Mouse (Mus musculus) forebrain, embryonic 10.5 days (tissue): ENCODE measurements around the gene Scaper. TPM values are rescaled to one million over a fixed set of nuclear protein-coding genes. Genes with fewer than 3 reads are reported as not detected.
A peak's percentile ranks its signal among the peaks of the same experiment; 100 is the strongest.

ENCODE experiments used
- DNase-seq: peaks from one replicate; pipeline ENCODE4 v3.0.0-alpha.2; 2017; ENCODE audit warnings: low spot score; ENCODE audit errors: extremely low spot score
- H3K27ac ChIP-seq: fragments of 300-500 bp; sonication (generic); 2 replicates; pipeline ENCODE4 v1.5.1; 2016; ENCODE audit warnings: mild to moderate bottlenecking
- H3K27me3 ChIP-seq: fragments of 300-500 bp; sonication (generic); 2 replicates; pipeline ENCODE4 v1.6.1; 2016; ENCODE audit warnings: mild to moderate bottlenecking; ENCODE audit not compliant: poor library complexity, severe bottlenecking
- H3K36me3 ChIP-seq: fragments of 300-500 bp; sonication (generic); replicated peaks from 2 replicates; pipeline ENCODE4 v1.6.1; 2016; ENCODE audit warnings: mild to moderate bottlenecking, moderate library complexity
- H3K4me1 ChIP-seq: fragments of 300-500 bp; sonication (generic); 2 replicates; pipeline ENCODE4 v1.6.1; 2016
- H3K4me3 ChIP-seq: fragments of 300-500 bp; sonication (generic); 2 replicates; pipeline ENCODE4 v1.5.1; 2016; ENCODE audit warnings: mild to moderate bottlenecking, moderate library complexity
- H3K9me3 ChIP-seq: fragments of 300-500 bp; sonication (generic); 2 replicates; pipeline ENCODE4 v1.6.1; 2016; ENCODE audit warnings: mild to moderate bottlenecking, moderate library complexity
- WGBS: fragments of 180-500 bp; shearing (Covaris S2); methylation state at CpG from one replicate; pipeline ENCODE4 v1.1.7; 2016; 5-methylcytosine and 5-hydroxymethylcytosine counted together
- polyA plus RNA-seq: library from polyadenylated mRNA; unstranded; fragments of >200 nt; fragmentation: Nextera tagmentation; extraction: Ambion mirVana; gene quantifications from 2 replicates; pipeline ENCODE4 v1.2.1, GENCODE M21; 2016

Scaper gene
- polyA plus RNA-seq, 1 experiment from 2014 or later, result 6.1 TPM

DNA sequence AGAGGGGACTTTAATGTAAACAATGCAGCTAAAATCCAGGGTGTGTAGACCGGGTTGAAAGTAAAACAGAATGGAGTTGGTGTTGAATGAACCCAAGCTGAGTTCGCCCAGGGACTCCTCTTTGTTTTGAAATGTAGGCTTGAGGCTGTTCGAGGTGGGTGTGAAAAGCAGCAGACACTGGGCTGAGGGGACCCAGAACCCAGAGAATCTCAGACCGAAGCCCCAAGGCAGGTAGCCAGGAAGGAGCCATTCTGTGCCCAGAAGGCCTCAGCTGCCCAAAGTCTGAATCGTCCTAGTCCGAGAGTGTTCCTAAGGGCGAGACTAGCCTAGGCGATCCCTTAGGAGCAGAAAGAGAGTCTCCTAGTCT, 394.6 kb downstream of the Scaper start:
- no peak overlapping the region for H3K27ac ChIP-seq
- peaks cover 71% of the 10 kb centered on the region for H3K4me1 ChIP-seq
- DNase-seq, result peak; percentile 55
- peak overlapping the region; percentile 33; the same call in 1 of the 2 replicates for H3K4me3 ChIP-seq
- no peaks in the 10 kb centered on the region for H3K36me3 ChIP-seq
- WGBS, result 2% methylated on average over 8 of the region's 8 CpGs
- H3K9me3 ChIP-seq, result peaks cover 3% of the 10 kb centered on the region; the same call in 1 of the 2 replicates
- H3K27me3 ChIP-seq, result peaks cover 100% of the 10 kb centered on the region

DNA sequence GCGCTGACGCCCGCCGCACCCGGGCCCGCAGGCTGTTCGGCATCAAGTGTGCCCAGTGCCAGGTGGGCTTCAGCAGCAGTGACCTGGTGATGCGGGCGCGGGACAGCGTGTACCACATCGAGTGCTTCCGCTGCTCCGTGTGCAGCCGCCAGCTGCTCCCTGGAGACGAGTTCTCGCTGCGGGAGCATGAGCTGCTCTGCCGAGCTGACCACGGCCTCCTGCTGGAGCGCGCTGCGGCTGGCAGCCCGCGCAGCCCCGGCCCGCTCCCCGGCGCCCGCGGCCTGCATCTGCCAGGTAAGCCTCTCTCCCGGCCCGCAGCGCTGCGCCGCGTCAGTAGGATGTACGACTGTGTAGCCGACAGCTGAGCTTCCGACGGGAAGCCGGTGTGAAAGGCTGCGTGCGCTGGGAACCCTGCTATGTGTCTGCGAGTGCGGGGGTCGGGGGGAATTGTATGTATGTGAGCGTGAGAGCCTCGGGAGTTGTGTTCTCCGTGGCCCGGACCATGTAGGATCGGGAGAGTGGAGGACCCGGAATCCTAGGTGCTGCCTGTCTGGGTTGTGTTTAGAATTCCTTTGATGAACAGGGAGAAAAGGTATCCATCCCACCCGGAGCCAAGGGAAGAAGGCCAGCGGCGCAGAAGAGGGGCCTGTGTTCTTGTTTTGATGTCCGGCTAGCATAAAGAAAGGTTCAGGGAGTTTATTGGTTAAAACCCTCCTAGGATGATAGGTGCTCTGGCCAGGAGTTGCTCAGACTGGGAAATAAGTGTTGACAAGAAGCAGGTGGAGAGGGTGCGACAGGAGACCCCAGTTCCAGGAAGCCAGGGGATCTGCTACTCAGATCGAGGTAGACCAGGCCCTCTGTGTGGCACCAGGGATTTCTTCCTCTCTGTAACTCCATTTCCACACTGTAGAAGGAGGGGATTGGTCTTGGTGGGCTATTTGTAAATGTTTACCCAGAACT, 395.3 kb downstream of the Scaper start:
- no peaks in the 10 kb centered on the region for H3K36me3 ChIP-seq
- 0 out of 2 replicates have a peak overlapping the region, but pooled peaks have one; percentile 20 for H3K27ac ChIP-seq
- peak; percentile 47 for DNase-seq

DNA sequence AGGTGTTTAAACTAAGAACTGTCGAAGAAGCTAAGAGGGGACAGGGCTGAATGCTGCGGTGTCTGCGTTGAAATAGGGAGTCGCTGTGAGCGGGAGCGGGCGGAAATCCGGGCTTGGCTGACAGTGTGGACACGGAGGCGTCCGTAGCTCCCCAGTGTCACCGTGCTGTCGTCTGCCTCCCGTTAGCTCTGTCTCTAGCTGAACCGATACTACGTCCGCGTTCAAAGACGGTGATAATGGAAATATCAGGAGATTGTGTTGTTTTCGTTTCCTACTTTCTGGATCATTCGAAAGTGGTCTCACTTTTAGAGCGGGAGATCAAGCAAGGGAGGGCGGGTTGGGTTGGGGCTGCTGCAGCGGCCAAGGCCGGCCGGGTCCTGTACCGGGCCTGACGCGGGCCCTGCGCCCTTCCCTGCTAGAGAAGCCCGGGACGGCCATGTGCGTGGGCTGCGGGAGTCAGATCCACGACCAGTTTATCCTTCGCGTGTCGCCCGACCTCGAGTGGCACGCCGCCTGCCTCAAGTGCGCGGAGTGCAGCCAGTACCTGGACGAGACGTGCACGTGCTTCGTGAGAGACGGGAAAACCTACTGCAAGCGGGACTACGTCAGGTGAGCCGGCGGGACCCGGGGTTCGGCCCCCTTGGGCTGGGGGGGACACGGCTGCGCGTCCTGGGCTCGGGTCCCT, 396.1 kb downstream of the Scaper start:
- under 1% methylated on average over 59 of the region's 59 CpGs for WGBS
- Histone ChIP-seq H3K27ac (0 out of 2 replicates have a peak overlapping the region, but pooled peaks have one; percentile 20), H3K4me1 (peaks cover 69% of the 10 kb centered on the region)

More for the DNA sequence above, 395.3 kb downstream of the Scaper start:
- Histone ChIP-seq H3K4me1 (peaks cover 71% of the 10 kb centered on the region), H3K27me3 (peaks cover 100% of the 10 kb centered on the region), H3K4me3 (peak overlapping the region; percentile 54), H3K9me3 (peaks cover 3% of the 10 kb centered on the region; the same call in 1 of the 2 replicates)
- WGBS, result 1% methylated on average over 59 of the region's 59 CpGs

DNA sequence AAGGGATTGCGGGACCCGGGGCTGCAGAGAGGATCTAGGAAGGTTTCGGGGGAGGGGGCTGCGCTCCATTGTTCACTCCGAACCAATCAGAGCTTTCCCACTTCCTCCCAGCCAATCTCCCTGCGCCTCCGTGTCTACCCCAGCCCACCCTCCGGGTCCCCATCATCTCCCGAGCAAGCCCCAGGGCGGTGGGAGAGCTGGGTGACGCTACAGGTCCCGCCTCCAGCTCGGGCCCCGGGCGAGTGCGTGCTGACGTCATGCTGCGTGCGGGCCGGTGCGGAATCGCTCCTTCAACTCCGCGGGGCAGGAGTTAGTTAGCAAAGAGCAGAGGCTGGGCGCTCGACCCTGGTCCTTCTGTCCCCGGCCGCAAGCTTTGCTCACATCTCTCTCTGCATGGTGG, 397.0 kb downstream of the Scaper start:
- Histone ChIP-seq H3K9me3 (no peaks in the 10 kb centered on the region; the same call in 1 of the 2 replicates), H3K27me3 (peaks cover 100% of the 10 kb centered on the region), H3K36me3 (no peaks in the 10 kb centered on the region), H3K27ac (no peak overlapping the region), H3K4me1 (peaks cover 60% of the 10 kb centered on the region), H3K4me3 (peak overlapping the region; percentile 54)
- DNase-seq, result peak; percentile 91
- under 1% methylated on average over 28 of the region's 28 CpGs for WGBS

More for the DNA sequence above, 396.1 kb downstream of the Scaper start:
- DNase-seq, result peak; percentile 43
- Histone ChIP-seq H3K9me3 (peaks cover 3% of the 10 kb centered on the region; the same call in 1 of the 2 replicates), H3K27me3 (peaks cover 100% of the 10 kb centered on the region), H3K4me3 (peak overlapping the region; percentile 54), H3K36me3 (no peaks in the 10 kb centered on the region)

DNA sequence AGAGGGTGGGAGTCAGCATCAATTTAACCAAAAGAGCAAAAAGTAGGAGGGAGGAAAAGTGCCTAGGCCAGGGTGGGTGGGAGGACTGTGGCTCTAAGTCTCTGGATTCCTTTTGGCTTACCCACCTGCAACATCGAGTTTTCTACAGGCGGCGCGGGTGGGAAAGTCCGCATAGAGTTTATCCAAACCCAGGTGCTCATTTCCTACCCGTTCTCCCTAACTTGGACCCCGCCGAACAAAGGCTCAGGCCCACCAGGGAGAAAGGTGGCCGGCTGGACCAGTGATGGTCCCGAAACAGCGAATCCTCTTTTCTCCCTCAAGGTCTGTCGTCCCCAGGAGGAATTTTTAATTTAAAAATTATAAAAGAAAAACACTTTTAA, 397.5 kb downstream of the Scaper start:
- Histone ChIP-seq H3K27ac (no peak overlapping the region), H3K9me3 (no peaks in the 10 kb centered on the region), H3K36me3 (no peaks in the 10 kb centered on the region), H3K4me1 (peaks cover 56% of the 10 kb centered on the region), H3K27me3 (peaks cover 96% of the 10 kb centered on the region), H3K4me3 (peak overlapping the region; percentile 54)
- no peak for DNase-seq
- WGBS, result 0% methylated on average over 12 of the region's 12 CpGs

DNA sequence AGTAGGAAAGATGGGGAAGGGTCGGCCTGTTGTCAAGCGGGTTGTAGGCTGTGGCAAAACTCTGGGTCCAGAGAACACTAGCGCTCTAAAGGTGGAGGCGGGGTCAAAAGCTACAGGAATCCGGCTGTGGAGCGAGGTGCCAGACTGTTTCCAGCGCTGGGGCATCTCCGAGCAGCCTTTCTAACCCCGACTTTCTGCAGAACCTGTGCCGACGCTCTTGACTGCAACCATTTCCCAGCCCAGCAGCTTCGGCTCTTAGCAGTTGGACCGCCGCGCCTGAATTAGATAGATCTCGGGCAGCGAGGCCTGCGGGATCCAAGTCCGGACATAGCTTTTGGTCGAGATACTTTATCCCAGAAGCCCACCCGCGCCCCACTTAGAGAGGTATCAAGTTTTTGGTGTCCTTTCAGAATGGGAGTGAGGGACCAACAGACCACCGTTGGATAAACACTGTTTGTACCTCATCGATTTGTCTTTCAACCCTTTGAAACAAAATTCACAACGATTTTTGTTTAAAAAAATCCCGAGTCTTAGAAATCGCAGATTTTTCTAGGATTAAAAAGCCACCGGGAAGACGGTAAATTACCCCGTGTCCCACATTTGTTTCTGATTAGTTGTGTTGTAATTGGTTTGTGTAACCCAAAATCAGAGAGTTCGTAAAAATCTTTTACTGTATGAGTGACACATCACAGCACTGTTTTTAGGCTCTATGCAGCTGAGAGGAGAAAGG, 398.1 kb downstream of the Scaper start:
- H3K4me1 ChIP-seq, result peaks cover 50% of the 10 kb centered on the region
- H3K36me3 ChIP-seq, result no peaks in the 10 kb centered on the region
- peak overlapping the region; percentile 54 for H3K4me3 ChIP-seq
- no peaks in the 10 kb centered on the region for H3K9me3 ChIP-seq
- no peak overlapping the region for H3K27ac ChIP-seq
- H3K27me3 ChIP-seq, result peaks cover 91% of the 10 kb centered on the region
- whole genome bisulfite sequencing, result 1% methylated on average over 31 of the region's 31 CpGs
- DNase-seq, result peak; percentile 45

DNA sequence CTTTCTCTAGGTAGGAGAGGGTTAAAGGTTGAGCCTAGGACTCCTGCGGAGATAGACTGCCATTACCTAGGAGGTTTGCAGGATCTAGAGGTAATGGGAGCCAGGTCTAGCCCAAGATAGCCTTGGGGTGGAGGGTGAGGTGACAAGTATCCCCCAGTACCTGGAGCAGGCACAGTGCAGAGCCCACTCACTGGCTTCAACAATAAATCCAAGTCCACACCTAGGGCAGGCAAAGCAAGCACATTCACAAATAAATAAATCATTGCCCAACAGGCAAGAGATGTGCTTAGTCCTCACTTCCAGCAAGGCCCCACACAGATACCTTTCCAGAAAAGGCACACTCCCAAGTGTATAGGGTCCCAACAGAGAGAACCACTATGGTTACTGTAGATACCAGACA, 398.9 kb downstream of the Scaper start:
- Histone ChIP-seq H3K4me3 (no peak overlapping the region), H3K27ac (no peak overlapping the region), H3K4me1 (peaks cover 42% of the 10 kb centered on the region), H3K36me3 (no peaks in the 10 kb centered on the region), H3K9me3 (no peaks in the 10 kb centered on the region), H3K27me3 (peaks cover 82% of the 10 kb centered on the region)
- DNase-seq, result no peak
- 0% methylated on average over 1 of the region's 1 CpGs for WGBS

DNA sequence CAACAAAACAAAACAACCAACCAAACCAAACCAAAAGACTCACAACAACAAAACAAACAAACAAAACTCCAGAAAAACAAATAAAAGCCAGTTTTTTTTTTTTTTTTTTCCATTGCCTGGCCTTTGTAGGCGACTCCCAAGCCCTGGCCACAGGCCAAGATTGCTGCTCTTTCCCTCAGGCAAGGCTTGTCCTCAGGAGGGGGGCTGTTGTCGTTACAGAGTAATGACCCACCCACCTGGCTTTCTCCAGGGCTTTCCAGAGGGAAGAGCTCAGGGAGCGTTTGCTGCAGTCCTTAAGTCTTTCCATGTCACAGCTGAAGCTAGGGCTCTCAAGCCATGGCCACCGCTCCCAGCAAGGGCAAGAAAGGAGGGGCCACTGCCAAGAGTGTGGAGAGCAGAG, 399.5 kb downstream of the Scaper start, which contains the start of gene Isl2:
Gene Isl2 (plus strand): TSS at position 296 of the 400 bp plus-strand sequence.
- H3K27me3 ChIP-seq, result peaks cover 76% of the 10 kb centered on the region
- H3K36me3 ChIP-seq, result no peaks in the 10 kb centered on the region
- 9% methylated on average over 4 of the region's 4 CpGs for WGBS
- no peaks in the 10 kb centered on the region for H3K9me3 ChIP-seq
- peak within 1 kb of the TSS; percentile 54 for H3K4me3 ChIP-seq
- peaks cover 36% of the 10 kb centered on the region for H3K4me1 ChIP-seq
- no peak for DNase-seq
- no peak within 1 kb of the TSS for H3K27ac ChIP-seq

DNA sequence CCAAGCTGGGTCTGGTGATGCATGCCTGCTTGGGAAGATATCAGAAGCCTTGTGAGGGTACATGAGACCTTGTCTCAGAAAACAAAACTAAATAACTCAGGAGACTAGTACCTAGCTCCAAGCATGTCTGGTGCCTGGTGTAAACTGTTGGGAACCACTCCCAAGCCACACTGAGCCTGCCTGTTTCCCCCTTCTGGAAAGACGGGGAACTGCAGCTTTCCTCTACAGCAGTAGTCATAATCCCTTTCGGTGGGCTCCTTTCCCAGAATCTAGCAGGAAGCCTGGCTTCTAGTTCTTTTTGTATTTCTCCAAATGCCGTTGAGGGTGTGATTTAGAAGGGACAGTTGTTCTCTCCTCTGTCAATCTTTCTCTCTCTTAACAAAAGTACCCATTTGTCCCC, 402.0 kb downstream of the Scaper start:
- Histone ChIP-seq H3K27me3 (peaks cover 51% of the 10 kb centered on the region), H3K4me3 (no peak overlapping the region), H3K4me1 (peaks cover 18% of the 10 kb centered on the region), H3K36me3 (no peaks in the 10 kb centered on the region), H3K9me3 (no peaks in the 10 kb centered on the region), H3K27ac (no peak overlapping the region)
- peak; percentile 58 for DNase-seq
- 26% methylated on average over 3 of the region's 3 CpGs for WGBS

DNA sequence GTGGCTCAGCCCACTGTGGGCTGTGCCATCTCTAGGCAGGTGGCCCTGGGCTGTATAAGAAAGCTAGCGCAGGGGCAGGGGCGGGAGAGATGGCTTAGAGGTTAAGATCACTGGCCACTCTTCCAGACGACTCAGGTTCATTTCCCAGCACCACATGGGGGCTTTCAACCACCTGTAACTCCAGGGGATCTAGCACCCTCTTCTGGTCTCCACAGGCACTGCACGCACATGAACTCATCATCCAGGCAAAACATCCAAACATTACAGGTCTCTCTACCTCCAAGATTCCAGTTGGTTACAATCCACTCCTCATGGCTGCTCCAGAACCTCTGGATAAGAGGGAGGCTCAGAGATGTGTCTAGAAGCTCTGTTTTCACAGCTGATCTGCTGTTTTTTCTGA, 412.2 kb downstream of the Scaper start:
- Histone ChIP-seq H3K9me3 (no peaks in the 10 kb centered on the region), H3K27me3 (no peaks in the 10 kb centered on the region), H3K4me1 (no peaks in the 10 kb centered on the region), H3K4me3 (no peak overlapping the region), H3K36me3 (no peaks in the 10 kb centered on the region), H3K27ac (no peak overlapping the region)
- no peak for DNase-seq
- 29% methylated on average over 4 of the region's 4 CpGs for WGBS

DNA sequence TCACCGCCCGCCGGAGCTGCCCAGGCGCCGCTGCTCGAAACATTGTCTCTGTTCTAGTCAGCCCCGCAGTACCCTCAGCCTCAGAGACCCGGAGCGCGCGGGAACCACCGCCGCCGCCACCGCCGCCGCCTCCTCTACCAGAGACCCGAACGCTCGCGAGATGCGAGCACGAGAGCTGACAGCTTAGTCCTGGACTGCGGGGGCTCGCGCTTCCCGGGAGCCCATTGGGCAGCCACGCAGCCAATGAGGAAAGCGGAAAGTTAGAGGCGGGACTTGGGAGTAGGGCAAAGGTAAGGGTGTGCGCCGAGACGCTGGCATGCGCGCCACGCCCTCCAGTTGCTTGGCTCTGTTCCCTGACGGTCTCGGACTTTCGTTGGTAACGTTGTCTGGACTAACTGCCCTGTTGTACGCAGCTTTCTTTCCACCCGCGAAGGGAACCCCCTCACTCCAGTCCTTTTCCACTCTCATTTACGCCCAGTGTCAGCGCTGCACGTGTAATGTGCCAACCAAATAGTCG, 425.8 kb downstream of the Scaper start, which contains the start of gene Etfa:
Gene Etfa (minus strand): TSS at position 217 of the 517 bp plus-strand sequence.
- H3K27me3 ChIP-seq, result peaks cover 29% of the 10 kb centered on the region
- peak; percentile 93 for DNase-seq
- WGBS, result under 1% methylated on average over 47 of the region's 47 CpGs
- H3K9me3 ChIP-seq, result no peaks in the 10 kb centered on the region
- H3K36me3 ChIP-seq, result no peaks in the 10 kb centered on the region
- H3K4me1 ChIP-seq, result peaks cover 12% of the 10 kb centered on the region
- peak within 1 kb of the TSS; percentile 70 for H3K4me3 ChIP-seq
- peak within 1 kb of the TSS; percentile 90 for H3K27ac ChIP-seq

DNA sequence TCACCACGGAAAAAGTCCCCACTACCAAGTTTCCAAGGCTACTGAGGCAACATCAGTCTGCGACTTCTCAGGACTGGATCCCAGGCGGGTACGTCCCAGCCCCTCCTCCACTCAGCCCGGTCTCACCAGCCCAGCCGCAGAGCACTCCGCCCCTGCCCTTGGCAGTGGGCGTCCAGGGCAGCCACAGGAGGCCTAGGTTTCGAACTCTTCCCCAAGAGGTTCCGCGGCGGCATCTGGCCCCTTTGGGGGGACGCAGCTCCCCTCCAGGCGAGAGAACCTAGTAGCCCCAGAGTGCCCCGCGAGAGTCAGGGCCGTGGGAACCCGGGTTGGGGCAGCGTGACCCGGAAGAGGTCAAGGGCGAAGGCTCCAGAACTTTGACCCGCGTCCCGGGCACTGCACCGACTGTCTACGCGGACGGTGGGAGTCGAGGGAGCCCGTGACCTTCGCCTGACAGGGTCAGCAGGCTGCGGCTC, 426.4 kb downstream of the Scaper start:
- DNase-seq, result peak; percentile 77
- WGBS, result under 1% methylated on average over 32 of the region's 32 CpGs
- Histone ChIP-seq H3K9me3 (no peaks in the 10 kb centered on the region), H3K4me1 (peaks cover 12% of the 10 kb centered on the region), H3K27ac (peak overlapping the region; percentile 90), H3K27me3 (peaks cover 29% of the 10 kb centered on the region), H3K4me3 (peak overlapping the region; percentile 70), H3K36me3 (no peaks in the 10 kb centered on the region)
